Mouse (Mus musculus): ENCODE data around the gene Lrch1. TPM values are rescaled to one million over a fixed set of nuclear protein-coding genes. Genes with fewer than 3 reads are reported as not detected.

Lrch1 gene
- polyA plus RNA-seq, 1 experiment from 2014 or later: 13.5 TPM

DNA sequence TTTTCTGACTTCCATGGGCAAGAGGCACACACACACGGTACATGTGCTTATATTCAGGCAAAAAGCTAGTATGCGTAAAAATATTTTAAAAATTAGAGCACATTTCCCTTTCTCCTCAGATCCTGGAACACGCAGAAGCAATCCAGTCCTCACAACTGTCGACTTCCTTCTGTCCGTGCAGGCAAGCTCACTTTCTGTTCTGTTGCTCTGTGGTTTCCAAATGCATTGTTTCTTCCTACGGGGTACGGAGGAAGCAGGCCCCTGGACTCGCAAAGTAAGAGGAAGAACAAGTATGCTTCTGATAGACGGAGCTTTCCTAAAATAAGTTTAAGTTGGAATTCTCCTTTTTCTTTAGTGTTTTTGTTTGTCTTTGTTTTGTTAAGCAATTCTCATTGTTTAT is 8.3 kb downstream of the Lrch1 start:
- TF ChIP-seq CTCF (IDR thresholded peaks at IDR 0.05): no peak
- no peak for TF ChIP-seq EP300 (IDR thresholded peaks at IDR 0.05)
- ATAC-seq (no peak), DNase-seq (ENCODE audit: low spot score) (peak; percentile 35)
- H3K4me1 ChIP-seq (ENCODE audit: insufficient read depth, low read depth, low read length): no peaks in the 10 kb centered on the region
- no peaks in the 10 kb centered on the region for H3K36me3 ChIP-seq (ENCODE audit: insufficient read depth, low read length)
- H3K27ac ChIP-seq (ENCODE audit: low read length): peak overlapping the region; percentile 15; the same call in 1 of the 2 replicates
- no peak overlapping the region; the same call in 1 of the 2 replicates for H3K4me2 ChIP-seq (replicated peaks; ENCODE audit: low read depth, low read length)
- no peaks in the 10 kb centered on the region for H3K27me3 ChIP-seq (replicated peaks; ENCODE audit: insufficient read depth, low read length)
- 44% methylated on average over 9 of the region's 9 CpGs for WGBS
- H3K9ac ChIP-seq (replicated peaks; ENCODE audit: low read depth): no peak overlapping the region
- H3K4me3 ChIP-seq (ENCODE audit: low read depth, low read length): no peak overlapping the region
- H3K9me3 ChIP-seq (ENCODE audit: low read length): no peaks in the 10 kb centered on the region

DNA sequence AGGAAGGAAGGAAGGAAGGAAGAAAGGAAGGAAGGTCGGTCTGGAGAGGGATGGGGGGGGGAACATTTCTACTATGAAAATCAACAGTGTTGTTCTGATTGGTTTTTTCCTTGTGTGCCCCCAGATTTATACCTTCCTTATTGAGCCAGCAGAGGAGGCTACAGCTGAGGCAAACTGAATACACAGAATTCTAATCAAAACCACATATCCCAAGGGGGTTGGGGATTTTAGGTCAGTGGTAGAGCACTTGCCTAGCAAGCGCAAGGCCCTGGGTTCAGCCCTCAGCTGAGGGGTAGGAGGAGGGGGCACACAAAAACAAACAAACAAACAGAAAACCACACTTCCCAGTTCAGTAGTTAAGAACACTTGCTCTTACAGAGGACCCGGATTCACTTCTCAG is 8.8 kb downstream of the Lrch1 start:
- no peaks in the 10 kb centered on the region for H3K27me3 ChIP-seq (replicated peaks; ENCODE audit: insufficient read depth, low read length)
- 75% methylated on average over 3 of the region's 3 CpGs for WGBS
- TF ChIP-seq EP300 (IDR thresholded peaks at IDR 0.05) (no peak), CTCF (IDR thresholded peaks at IDR 0.05) (peak; percentile 10; the same call in 1 of the 2 replicates)

DNA sequence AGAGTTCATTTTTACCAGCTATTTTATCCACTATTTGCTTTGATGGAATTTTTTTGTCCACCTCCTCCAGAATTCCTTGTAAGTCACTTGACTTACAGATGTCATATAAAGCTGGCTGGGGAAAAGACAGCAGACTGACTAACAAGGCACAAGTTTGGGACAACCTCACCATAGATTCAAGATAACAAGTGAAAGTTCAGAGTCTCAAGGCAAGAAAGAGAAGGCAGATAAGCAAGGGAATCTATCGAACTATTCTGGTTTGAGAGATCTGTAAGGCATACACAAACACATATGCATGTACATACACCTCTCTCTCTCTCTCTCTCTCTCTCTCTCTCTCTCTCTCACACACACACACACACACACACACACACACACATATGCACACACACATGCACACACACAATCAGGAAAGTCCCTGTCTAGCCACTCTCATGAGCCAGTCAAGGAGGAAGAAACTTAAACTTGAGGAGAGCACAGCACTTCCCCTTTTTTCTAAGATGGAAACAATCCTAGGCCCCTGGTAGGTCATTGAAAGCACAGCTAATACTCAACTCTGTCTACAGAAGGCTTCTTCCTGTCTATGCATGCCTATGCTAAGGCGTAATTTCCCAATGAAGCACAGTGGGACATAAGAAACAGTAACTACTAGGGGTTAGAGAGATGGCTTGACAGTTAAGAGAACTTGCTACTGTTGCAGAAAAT is 11.0 kb downstream of the Lrch1 start:
- WGBS: 72% methylated on average over 2 of the region's 2 CpGs
- H3K27ac ChIP-seq (ENCODE audit: low read length): no peak overlapping the region
- no peak overlapping the region for H3K4me3 ChIP-seq (ENCODE audit: low read depth, low read length)
- no peaks in the 10 kb centered on the region for H3K36me3 ChIP-seq (ENCODE audit: insufficient read depth, low read length)
- H3K9ac ChIP-seq (replicated peaks; ENCODE audit: low read depth): no peak overlapping the region
- no peaks in the 10 kb centered on the region for H3K27me3 ChIP-seq (replicated peaks; ENCODE audit: insufficient read depth, low read length)
- H3K4me1 ChIP-seq (ENCODE audit: insufficient read depth, low read depth, low read length): no peaks in the 10 kb centered on the region
- ATAC-seq (no peak), DNase-seq (ENCODE audit: low spot score) (peak; percentile 23)
- H3K9me3 ChIP-seq (ENCODE audit: low read length): no peaks in the 10 kb centered on the region
- TF ChIP-seq EP300 (IDR thresholded peaks at IDR 0.05): no peak
- TF ChIP-seq CTCF (IDR thresholded peaks at IDR 0.05): no peak
- H3K4me2 ChIP-seq (replicated peaks; ENCODE audit: low read depth, low read length): no peak overlapping the region

More for the DNA sequence above, 8.8 kb downstream of the Lrch1 start:
- Histone ChIP-seq H3K36me3 (ENCODE audit: insufficient read depth, low read length) (no peaks in the 10 kb centered on the region), H3K9me3 (ENCODE audit: low read length) (no peaks in the 10 kb centered on the region), H3K9ac (replicated peaks; ENCODE audit: low read depth) (no peak overlapping the region), H3K27ac (ENCODE audit: low read length) (peak overlapping the region; percentile 15; the same call in 1 of the 2 replicates), H3K4me1 (ENCODE audit: insufficient read depth, low read depth, low read length) (no peaks in the 10 kb centered on the region), H3K4me3 (ENCODE audit: low read depth, low read length) (no peak overlapping the region), H3K4me2 (replicated peaks; ENCODE audit: low read depth, low read length) (no peak overlapping the region; the same call in 1 of the 2 replicates)
- no peak for DNase-seq (ENCODE audit: low spot score)
- ATAC-seq: no peak

DNA sequence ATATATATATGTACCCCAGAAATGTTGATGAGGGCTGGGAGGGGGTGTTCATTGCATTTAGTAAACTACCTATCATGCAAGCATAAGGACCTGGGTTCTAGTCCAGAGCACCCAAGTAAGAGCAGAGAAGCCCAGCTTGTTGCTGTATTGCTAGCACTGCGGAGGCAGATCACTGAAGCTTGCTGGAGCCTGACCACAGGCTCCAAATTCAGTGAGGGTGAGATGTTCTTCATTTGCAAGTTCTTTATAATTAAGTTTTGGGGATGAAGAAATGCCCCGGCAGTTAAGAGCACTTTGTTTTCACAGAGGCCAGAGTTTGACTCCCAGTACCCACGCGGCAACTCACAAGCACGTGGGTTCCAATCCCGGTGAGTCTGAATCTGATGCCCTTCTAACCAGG is 12.6 kb downstream of the Lrch1 start:
- Histone ChIP-seq H3K9me3 (ENCODE audit: low read length) (no peaks in the 10 kb centered on the region), H3K4me1 (ENCODE audit: insufficient read depth, low read depth, low read length) (no peaks in the 10 kb centered on the region), H3K27ac (ENCODE audit: low read length) (no peak overlapping the region), H3K4me2 (replicated peaks; ENCODE audit: low read depth, low read length) (no peak overlapping the region), H3K9ac (replicated peaks; ENCODE audit: low read depth) (no peak overlapping the region), H3K27me3 (replicated peaks; ENCODE audit: insufficient read depth, low read length) (no peaks in the 10 kb centered on the region), H3K4me3 (ENCODE audit: low read depth, low read length) (no peak overlapping the region), H3K36me3 (ENCODE audit: insufficient read depth, low read length) (no peaks in the 10 kb centered on the region)
- WGBS: 94% methylated on average over 6 of the region's 6 CpGs
- TF ChIP-seq CTCF (IDR thresholded peaks at IDR 0.05) (no peak), EP300 (IDR thresholded peaks at IDR 0.05) (no peak)
- ATAC-seq (no peak), DNase-seq (ENCODE audit: low spot score) (no peak)

DNA sequence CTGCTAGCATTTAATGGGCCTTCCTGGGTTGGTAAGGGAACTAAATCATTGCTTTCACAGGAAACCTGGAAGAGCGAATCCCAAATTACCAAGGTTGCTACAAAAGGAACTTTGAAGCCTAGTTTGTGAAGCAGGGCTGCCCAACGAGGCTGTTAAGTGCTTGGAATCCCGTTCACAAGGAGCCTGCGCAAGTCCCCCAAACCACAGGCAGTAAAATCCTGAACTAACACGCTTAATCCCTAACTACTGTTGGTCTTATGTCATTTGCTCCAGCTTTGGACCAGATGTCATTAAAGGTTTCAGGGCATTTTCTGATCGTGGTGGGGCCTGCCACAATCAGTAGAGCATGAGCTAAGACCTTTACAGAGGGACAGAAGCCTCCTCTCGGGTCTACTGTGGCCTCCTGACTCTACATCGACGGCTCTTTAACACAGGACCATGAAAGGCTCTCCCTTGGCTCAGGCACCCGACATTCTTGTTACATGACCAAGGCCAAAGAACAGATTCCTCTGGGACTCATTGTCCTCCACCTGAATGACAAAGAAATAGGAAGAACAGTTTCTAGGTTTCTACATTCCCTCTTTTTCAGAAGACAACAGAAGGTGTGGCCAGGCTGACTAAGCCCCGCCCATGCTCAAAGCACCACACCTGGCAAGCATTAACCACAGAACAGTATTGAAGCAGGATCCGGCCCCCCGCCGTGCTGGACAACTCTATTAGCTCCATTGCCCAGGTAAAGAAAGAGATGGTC is 13.5 kb downstream of the Lrch1 start:
- Histone ChIP-seq H3K27me3 (replicated peaks; ENCODE audit: insufficient read depth, low read length) (no peaks in the 10 kb centered on the region), H3K4me2 (replicated peaks; ENCODE audit: low read depth, low read length) (no peak overlapping the region), H3K9ac (replicated peaks; ENCODE audit: low read depth) (no peak overlapping the region), H3K4me1 (ENCODE audit: insufficient read depth, low read depth, low read length) (no peaks in the 10 kb centered on the region), H3K36me3 (ENCODE audit: insufficient read depth, low read length) (no peaks in the 10 kb centered on the region), H3K27ac (ENCODE audit: low read length) (no peak overlapping the region), H3K4me3 (ENCODE audit: low read depth, low read length) (no peak overlapping the region), H3K9me3 (ENCODE audit: low read length) (no peaks in the 10 kb centered on the region)
- DNase-seq (ENCODE audit: low spot score): no peak
- TF ChIP-seq CTCF (IDR thresholded peaks at IDR 0.05): no peak
- TF ChIP-seq EP300 (IDR thresholded peaks at IDR 0.05): no peak
- ATAC-seq: no peak
- WGBS: 78% methylated on average over 14 of the region's 14 CpGs

DNA sequence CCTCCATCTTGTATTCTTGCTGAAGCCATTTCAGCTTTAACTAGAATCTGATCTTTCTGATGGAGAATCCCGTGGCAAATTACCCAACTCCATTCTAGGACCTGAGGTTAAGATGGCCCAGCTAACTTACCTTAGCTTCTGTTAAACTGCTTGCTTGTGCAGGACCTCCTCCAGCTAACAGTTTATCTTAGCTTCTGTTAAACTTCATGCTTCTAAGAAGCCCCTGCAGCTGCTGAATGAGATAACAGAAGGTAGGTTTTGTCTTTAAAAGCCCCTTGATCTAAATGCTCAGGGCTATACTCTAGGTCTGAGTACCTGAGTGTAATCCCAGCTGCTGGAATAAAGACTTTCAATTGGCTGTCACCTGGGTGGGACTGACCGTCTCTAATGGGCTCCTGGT is 17.9 kb downstream of the Lrch1 start:
- no peak overlapping the region for H3K4me3 ChIP-seq (ENCODE audit: low read depth, low read length)
- no peak overlapping the region for H3K4me2 ChIP-seq (replicated peaks; ENCODE audit: low read depth, low read length)
- no peak overlapping the region for H3K27ac ChIP-seq (ENCODE audit: low read length)
- no peak for TF ChIP-seq CTCF (IDR thresholded peaks at IDR 0.05)
- no peak for TF ChIP-seq EP300 (IDR thresholded peaks at IDR 0.05)
- ATAC-seq: no peak
- WGBS: 68% methylated on average over 2 of the region's 2 CpGs
- no peaks in the 10 kb centered on the region for H3K27me3 ChIP-seq (replicated peaks; ENCODE audit: insufficient read depth, low read length)
- no peaks in the 10 kb centered on the region for H3K9me3 ChIP-seq (ENCODE audit: low read length)
- no peaks in the 10 kb centered on the region for H3K36me3 ChIP-seq (ENCODE audit: insufficient read depth, low read length)
- no peak for DNase-seq (ENCODE audit: low spot score)
- no peak overlapping the region for H3K9ac ChIP-seq (replicated peaks; ENCODE audit: low read depth)
- no peaks in the 10 kb centered on the region for H3K4me1 ChIP-seq (ENCODE audit: insufficient read depth, low read depth, low read length)

Measured in lung, postnatal 0 days (tissue).